Mouse (Mus musculus): ENCODE data around the gene Pced1b.
"Not testable (repeated sequence)": the region's sequence is repeated elsewhere in the genome, so short reads cannot be mapped to it uniquely, and the experiment has no call there.

Pced1b gene

DNA sequence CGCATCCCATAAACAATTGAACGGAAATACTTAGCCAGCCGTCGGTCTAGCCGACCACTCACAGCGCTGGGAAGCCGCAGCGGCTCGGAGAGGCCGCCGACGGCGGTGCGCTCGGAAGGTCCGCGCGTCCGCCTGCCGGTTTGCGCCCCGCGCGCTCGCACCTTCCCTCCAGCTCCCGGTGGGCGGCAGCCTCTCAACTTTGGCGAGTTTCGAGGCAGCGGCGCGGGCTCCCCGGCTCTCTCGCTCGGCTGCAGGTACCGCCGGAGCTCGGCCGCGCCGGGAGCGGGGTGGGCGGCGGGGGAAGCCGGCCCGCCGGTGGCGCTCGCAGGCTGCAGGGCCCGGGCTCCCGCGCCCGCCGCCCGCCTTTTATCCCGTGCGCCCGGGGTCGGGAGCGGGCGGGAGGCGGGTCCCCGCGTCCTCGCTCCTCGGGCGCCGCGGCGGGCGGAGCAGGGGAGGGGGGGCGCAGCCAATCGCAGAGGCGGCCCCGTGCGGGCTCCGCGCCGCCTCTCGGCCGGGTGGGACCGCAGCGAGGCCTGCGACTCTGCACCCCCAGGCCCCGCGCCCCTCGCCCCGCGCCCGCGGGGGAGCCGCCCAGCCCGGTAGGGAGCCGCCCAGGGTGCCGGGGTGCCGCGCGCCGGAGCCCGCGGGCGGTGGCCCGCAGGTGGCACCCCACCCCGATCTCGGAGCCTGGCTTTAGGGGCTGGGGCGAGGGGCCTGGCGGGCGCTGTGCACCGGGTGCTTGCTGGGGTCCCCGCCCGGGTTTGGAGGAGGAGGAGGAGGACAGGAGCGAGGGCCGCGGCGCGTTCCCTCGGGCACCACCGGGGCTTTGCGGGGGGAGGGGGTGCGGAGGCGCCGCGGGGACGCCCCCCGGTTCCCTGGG is at the start of gene Pced1b, which contains the start of gene Amigo2:
Pced1b (plus strand) TSS at position 197 of the 880 bp plus-strand sequence.
Amigo2 (minus strand) TSS at position 377 of the 880 bp plus-strand sequence.
- peak; percentile 76 to 85 for DNase-seq

GRCm38 (mm10) chr15:97204889-97205288 is 42.0 kb upstream of the Pced1b start:
- DNase-seq = no peak

DNA sequence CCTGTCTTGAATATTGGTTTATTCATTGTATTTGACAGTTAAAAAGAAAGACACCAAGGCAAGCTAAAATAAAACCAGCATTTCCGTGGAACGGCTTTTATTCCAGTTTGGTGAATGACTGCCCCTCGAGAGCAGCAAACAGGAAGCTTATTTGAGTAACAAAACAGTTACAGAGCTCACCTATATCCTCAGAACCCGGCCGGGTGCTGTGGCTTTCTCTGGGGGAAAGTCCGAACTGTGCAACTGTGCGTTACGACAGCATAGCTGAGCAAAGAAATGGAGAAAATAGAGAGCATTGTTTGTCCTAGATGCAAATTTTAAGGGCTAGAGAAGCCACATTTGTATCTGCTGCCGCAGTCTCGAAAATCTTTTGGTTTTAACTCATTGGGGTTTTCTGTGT is 41.1 kb upstream of the Pced1b start:
- DNase-seq = no peak

GRCm38 (mm10) chr15:97206506-97206905 is 40.4 kb upstream of the Pced1b start:
- no peak for DNase-seq

GRCm38 (mm10) chr15:97209754-97210153 is 37.2 kb upstream of the Pced1b start:
- not testable (repeated sequence) for DNase-seq

DNA sequence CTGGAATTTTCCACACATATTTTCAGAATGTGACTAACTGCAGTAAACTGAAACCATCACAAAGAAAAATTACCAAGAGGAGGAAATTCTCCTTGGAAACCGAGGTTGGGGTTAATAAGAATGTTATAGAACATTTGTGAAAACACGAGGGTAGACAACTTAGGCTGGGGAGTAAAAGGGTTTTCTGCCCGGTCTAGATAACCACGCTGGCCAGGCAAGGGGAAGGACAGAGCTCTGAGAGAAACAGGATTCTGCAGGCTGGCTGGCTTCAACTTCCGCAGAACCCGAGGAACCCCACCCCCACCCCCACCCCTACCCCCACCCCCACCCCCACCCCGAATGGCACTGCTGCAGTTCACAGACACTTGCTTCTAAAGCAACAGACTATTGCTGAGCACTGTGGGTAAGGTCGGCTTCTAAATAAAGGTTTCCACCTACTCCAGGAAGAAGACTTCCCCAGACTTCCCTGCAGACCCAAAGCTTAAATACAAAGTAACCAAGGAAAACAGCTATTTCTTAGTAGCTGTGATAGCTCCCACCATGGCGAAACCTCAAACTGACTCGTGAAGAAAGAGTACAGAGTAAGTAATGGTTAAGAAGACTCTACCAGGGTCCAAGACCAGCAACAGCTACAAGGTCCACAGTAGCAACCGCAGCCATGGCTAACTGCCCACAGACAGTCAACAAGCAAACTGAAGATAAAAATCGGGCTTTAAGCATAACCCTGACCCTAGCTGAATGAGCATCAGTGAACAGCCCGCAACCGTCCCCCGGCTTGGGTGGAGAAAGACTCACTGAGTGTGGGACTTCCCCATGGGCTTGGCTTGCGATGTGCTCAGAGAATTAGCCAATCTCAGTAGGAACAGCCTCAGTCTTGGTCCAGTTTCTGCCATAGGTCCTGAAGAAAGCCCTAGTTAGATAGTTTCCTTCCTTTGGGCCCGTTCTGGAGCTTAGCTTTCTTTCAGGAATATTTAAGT is 34.1 kb upstream of the Pced1b start:
- no peak for DNase-seq

- no peak for DNase-seq
Observed at GRCm38 (mm10) chr15:97216843-97217242, 30.1 kb upstream of the Pced1b start.

DNA sequence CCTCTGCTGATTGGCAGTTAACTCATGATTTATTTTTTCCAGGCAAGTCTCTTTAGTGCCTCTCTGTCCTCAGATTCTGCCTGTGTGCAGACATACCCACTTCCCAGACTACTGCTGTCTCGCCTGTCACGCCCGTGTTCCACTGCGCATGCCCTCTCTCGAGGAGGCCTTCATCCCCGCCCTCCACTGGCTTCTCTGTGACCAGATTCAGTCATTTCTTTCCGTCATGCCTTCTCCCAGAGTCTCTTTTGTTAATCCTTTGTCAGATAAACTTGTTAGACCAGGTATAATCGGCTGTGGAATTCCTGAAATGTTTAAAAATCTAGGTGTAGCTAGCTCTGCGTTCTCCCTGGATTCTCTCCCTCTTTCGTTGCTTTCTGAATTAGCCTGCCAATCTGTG is 23.5 kb upstream of the Pced1b start:
- no peak for DNase-seq

DNA sequence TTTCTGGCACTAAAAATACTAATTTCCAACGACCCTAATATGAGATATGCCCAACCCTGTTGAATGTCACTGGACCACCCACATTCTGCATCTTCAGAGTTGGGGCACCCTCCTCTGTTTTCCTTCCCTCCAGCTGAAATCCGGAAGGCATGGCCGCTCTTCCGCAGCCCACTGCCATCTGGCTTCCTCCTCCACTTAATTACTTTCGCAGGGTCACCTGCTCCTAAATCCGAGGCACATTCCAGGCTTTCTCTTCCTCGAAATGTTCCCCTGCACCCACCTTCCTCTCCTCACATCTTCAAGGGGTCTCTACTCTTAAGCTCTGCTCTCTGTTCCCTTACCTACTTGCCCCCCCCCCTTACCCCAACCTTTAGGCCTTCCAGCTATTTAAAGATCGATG is 22.9 kb upstream of the Pced1b start:
- DNase-seq = no peak

GRCm38 (mm10) chr15:97229494-97230077 is 17.3 kb upstream of the Pced1b start:
- no peak for DNase-seq

DNA sequence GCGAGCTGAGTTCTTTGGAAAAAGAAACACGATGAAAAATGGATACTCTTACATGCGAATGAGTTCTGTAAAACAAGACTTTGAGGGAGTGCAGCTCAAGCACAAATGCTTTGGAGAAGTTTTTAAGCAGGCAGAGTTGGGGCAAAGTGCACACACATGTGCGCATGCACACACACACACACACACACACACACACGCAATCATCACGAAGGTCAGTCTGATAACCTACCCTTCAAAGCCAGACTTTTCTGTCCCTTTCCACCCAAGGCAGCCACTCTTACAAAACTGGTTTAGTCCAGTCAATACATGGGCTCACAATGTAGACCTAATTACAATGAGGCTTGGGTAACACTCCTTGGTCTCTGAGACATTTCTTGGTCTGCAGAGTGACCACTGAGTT is 12.8 kb upstream of the Pced1b start:
- DNase-seq = no peak

- peak; percentile 64 to 76 for DNase-seq
Observed at GRCm38 (mm10) chr15:97235183-97235582, 11.7 kb upstream of the Pced1b start.

DNA sequence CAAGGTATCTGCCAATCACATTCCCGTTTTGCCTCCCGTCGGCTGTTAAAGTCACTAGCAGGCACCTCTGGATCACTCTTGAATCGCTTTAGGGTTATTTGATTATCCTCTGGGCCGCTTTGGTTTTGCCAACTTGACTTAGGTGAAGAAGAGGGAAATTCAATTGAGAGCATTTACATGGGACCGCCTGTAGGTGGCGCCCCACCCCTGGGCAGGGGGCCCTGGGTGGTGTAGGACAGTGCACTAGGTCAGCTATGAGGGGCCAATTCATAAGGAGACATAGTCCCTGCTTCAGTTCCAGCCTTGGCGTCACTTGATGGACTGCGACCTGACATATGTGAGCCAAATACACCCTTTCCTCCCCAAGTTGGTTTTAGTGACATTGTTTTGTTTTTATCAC is 10.0 kb upstream of the Pced1b start:
- peak; percentile 42 to 47 for DNase-seq

GRCm38 (mm10) chr15:97245392-97245791 is 1.5 kb upstream of the Pced1b start:
- DNase-seq = no peak

DNA sequence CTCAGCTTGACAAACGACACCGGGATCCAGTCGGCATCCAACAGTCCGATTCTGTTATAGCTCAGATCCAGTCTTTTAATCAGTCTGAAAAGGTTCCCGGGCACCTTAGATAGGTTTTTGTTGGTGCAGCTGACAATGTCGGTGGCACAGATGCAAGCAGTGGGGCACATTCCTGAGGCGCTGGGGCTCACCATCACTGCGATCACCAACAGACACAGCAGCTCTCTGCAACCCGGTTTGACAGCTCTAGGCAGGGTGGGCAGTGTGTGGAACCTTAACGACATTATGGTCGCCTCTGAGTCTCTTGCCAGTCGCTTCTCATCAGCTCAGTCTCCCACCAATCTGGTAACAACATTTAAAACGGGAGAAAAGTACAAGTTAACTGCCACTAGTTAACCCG is 651 bp upstream of the Pced1b start:
- peak in 1 of 2 experiments; percentile 28 for DNase-seq

DNA sequence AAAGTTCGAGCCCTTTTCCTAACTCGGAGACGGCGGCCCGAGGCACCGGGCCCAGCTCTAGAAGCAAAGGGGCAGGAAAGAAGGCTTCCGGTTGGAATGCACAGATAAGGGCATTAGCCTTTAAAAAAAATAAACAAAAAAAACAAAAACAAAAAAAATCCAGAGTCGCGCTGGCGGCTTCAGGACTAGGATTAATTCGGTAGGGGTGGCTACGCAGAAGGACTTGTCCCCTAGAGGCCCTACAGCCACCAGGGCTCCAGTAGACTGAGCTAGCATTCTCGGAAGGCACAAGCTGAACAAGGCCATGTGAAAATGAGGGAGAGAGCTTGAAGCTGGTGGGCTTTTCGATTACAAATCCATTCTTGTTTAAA is 869 bp downstream of the Pced1b start:
- DNase-seq = peak; percentile 58 to 71

DNA sequence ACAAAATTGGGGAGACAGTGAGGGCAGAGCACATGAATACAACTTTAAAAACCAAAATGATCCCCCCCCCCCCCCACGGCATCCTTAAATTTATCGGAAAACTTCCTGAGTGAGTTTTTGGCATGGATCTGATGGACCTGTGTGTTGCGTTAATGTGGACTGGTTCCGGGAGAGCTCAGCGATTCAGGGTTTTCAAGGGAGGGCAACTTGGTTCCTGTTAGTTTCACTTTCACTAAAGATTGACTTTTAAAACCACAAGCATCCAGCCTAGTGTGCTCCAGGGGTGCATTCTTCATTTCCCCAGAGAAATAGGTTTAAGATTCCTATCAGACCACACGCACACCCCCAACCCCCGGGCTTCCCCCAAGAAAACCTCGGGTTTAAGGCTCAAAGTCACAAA is 1.4 kb downstream of the Pced1b start:
- DNase-seq = peak in 1 of 2 experiments; percentile 48

- no peak for DNase-seq
Observed at GRCm38 (mm10) chr15:97249322-97249721, 2.4 kb downstream of the Pced1b start.

DNA sequence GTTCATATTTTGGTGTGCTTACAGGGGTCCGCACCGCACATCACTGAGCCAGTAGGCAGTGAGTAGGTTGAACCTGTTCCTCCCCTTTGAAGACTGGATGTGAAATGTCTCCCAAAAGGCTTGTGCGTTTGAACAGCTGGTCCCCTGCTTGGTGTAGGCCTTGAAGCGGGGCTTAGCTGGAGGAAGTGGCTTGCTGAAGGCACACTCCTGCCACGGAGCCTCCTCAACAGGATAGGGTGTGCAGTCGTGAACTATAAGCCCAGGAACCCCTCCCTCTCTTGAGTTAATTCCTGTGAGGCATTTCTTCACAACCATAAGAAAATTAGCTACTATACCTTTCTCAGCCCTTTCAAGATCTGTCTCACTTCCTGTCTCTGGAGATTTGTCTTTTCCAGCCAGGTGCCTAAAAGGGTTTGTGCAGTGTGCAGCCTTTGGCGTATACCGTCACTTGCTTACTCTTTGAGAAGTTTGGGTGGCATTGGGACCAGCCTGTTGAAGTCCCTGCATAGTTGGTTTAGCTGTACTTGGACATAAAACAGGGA is 5.7 kb downstream of the Pced1b start:
- no peak for DNase-seq

DNA sequence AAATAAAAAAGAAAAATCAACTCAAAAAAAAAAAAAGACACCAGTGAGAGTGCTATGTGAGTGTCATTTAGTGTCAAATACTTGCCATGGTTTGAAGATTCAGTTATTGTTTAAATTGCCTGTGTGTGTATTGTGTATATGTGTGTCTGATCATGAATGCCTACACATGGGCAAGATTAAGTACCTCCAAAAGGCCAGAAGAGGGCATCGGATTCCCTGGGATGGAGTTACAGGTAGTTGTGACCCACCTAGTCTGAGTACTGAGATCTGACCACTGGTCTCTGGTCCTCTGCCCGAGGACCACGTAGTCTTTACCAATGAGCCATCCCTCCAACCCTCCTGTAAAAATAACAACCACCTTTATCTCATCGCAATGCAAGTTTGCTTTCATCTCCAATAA is 7.5 kb downstream of the Pced1b start:
- no peak for DNase-seq

DNA sequence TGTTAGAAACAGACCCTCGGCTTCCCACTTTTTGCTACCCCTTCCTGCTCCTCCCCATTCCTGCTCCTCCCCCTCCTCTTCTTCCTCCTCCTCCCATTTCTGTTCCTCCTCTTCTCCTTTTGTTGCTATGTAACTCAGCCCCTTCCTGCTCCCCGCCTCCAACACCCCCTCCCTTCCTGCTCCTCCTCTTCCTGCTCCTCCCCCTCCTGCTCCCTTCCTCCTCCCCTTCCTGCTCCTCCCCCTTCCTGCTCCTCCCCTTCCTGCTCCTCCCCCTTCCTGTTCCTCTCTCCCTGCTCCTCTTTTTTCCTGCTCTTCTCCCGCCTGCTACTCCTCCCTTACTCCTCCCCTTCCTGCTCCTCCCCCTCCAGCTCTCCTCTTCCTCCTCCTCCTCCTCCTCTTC is 8.9 kb downstream of the Pced1b start:
- no peak for DNase-seq

- DNase-seq = no peak
Observed at GRCm38 (mm10) chr15:97256411-97256810, 9.5 kb downstream of the Pced1b start.
